Mouse (Mus musculus) cerebellum, adult 18-20 months (tissue): ENCODE results near the gene Atp6v1f.

Experiments used
- DNase-seq, 2 experiments: peaks; one replicate each; pipeline ENCODE4 v3.0.0; 2021

Gene Atp6v1f

GRCm38 (mm10) chr6:29467583-29468354 lies at the start of gene Atp6v1f:
TSS of gene Atp6v1f (plus strand) at chr6:29467718.
- DNase-seq: peak; percentile 93 to 94

DNA sequence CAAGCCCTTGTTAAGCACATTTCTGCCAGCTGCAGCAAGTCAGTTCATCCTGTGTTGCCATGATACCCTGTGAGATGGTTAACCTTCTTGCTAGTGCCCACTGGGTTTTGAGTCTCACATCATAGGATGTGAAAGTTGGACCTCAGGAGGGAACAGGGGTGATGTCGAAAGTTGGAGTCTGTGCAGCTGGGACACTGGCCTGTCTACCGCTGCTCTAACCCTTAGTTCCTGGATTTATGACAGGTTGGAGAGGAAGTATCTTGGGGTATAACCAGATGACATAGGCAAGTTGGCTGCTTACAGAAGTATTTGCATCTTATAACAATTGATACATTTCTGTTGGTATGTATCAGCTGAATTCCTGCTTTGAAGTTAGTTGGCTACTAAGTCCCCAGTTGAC lies 46.9 kb upstream of the Atp6v1f start:
- DNase-seq: no peak

GRCm38 (mm10) chr6:29425118-29425517 lies 42.4 kb upstream of the Atp6v1f start:
- DNase-seq: no peak

GRCm38 (mm10) chr6:29426331-29426730 lies 41.2 kb upstream of the Atp6v1f start:
- no peak for DNase-seq

DNA sequence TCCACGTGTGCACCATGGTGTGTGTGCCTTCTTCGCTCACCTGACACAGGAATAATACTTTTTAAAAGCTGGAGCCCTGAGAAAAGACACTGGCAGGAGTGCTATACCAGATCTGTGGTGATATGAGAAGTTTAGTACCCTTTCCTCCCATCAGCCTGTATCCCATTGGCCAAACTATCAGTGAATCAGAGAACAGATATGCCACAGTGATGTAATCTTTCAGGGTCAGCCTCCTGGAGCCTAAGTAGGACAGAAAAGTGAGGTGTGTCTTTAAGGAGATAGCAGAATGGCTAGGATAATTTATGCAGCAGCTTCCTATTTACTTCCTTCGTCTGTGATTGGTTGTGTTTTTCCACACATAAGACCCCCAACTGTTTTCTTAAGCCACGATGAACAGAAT lies 39.3 kb upstream of the Atp6v1f start:
- DNase-seq: no peak

DNA sequence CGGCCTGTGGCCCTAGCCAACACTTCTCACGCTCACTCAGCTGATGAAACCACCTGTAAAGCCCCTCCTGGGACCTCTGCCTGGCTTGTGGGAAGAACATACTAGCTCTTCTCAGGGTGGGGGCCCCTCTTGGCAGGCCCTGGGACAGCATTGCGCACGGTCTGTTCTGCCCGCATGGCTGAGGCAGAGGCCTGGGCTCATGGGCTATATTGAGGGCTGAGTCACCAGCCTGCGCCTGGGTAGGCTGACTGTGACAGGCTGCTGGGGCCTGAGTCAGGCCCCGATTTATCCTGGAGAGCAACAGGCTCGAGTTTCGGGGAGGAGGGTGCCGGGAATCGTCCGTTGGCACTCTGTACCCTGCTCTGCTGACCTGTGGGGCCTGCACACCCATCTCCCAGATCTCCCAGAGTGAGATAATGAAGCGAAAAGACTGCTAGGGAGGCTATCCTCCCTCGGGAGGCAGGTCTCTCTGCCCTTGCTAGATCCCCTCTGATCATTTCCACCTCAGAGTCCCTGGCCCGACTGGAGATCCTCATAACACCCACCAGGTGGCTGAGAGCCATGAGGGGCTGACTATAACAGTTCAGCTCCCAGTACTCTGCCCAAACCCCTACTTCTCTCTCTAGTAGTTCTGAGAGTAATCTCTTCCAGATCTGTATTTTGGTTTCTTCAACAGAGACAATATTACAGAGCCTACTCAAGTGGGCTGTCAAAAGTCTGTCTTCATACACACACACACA lies 36.7 kb upstream of the Atp6v1f start:
- DNase-seq: no peak

GRCm38 (mm10) chr6:29431473-29431872 lies 36.0 kb upstream of the Atp6v1f start:
- DNase-seq: no peak

GRCm38 (mm10) chr6:29432156-29432555 lies 35.4 kb upstream of the Atp6v1f start:
- no peak for DNase-seq

DNA sequence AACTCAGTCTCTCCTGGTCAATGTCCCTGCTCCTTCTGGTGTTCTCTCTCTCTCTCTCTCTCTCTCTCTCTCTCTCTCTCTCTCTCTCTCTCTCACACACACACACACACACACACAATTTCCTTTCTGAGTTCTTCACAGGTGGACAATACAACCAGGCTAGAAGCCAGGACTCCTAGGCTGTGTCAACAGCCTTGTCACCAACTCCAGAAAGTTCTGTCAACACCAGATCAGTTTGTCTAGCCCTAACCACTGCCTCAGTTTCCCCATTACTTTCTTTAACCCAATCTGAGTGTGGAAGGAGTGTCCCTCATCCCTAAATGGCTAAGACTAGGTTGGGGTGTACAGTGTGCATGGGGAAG lies 34.9 kb upstream of the Atp6v1f start:
- DNase-seq: no peak

- DNase-seq: peak in 1 of 2 experiments; percentile 18
These were observed 34.3 kb upstream of the Atp6v1f start, which contains the start of gene Flnc for GRCm38 (mm10) chr6:29433038-29433803. TSS of gene Flnc (plus strand) at chr6:29433256.

- DNase-seq: peak in 1 of 2 experiments; percentile 15
These were observed 33.4 kb upstream of the Atp6v1f start for GRCm38 (mm10) chr6:29433804-29434795.

DNA sequence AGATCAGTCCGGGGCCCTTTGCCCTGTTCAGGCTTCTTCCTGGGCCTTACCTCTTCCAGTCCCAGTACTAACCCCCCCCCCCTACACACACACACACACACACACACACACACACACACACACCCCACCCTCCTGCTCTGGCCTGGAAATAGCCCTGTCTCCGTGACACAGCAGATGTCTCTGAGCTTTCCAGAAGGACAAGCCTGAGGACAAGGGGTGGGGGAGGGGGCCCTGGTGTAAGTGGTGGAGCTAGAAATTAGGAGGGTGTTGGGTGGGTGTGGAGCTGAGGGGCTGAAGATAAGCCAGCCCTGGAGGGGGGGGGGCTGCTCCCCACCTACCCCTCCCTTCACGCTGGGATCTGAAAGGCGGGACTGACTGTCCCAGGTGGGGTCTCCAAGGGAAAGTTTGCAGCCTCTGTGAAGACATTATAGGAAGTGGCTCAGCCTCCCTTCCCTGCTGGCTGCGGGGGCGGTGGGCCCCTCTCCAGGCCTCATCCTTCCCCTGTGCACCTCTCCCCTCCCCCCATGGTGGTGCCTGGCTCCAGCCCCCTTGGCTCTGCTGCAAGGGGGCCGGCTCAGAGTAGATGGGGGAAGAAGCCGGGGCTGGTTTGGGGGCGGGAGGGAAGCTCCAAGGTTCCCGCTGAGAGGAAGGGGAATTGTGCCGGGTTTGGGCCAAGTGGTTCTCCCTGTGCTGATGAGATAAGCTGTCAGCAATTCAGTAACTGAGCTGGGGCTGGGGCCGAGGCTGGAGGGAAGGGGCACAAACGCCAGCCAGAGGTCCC lies 32.4 kb upstream of the Atp6v1f start:
- DNase-seq: no peak

- no peak for DNase-seq
These were observed 31.5 kb upstream of the Atp6v1f start for GRCm38 (mm10) chr6:29435940-29436451.

DNA sequence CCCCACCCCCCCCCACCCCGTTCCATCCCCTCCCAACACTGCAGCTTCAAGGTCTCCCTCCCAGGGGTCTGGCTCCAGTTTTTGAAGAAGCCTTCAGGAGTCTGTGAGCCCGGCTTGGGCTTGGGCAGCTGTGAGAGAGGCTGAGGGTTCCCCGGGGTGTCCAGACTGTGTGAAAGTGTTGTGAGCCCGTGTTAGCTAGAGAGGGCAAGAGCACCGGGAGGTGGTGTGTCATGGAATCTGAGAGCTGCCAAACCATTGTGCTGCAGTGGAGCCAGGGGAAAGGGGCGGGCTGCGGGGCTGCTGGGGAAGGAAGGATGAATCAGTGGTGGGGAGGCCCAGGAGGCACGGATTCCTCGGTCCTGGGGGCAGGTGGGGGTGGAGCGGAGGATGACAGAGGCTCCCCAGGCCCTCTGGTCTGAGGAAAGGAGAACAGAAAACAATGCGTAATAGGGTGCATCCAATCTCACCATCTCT lies 31.0 kb upstream of the Atp6v1f start:
- DNase-seq: no peak

GRCm38 (mm10) chr6:29439251-29439650 lies 28.3 kb upstream of the Atp6v1f start:
- DNase-seq: peak in 1 of 2 experiments; percentile 19

- DNase-seq: no peak
These were observed 27.7 kb upstream of the Atp6v1f start for GRCm38 (mm10) chr6:29439789-29440188.

GRCm38 (mm10) chr6:29444773-29445172 lies 22.7 kb upstream of the Atp6v1f start:
- peak in 1 of 2 experiments; percentile 31 for DNase-seq

- DNase-seq: no peak
These were observed 22.2 kb upstream of the Atp6v1f start for GRCm38 (mm10) chr6:29445354-29445753.

- no peak for DNase-seq
These were observed 17.7 kb upstream of the Atp6v1f start for GRCm38 (mm10) chr6:29449858-29450257.

GRCm38 (mm10) chr6:29450667-29451066 lies 16.9 kb upstream of the Atp6v1f start:
- no peak for DNase-seq

DNA sequence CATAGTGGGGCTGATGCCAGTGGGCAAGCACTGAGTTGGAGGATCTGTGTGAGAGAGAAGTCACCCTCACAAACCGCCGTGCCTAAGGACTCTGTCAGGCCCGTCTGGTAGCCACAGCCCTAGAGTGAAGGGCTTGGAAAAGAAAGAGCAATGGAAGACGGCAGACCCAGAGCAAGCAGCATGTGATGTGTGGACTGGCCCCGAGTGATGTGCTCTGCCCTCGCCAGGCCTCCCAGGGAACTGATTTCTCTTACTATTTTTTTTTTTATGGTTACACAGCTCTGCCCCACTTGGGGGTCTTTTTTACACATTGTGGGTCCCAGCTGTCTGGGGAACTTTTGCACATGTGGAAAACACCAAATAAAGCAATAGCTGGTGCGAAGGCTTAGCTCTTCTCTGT lies 6.0 kb upstream of the Atp6v1f start:
- no peak for DNase-seq
